Mouse (Mus musculus) layer of hippocampus, adult 18-20 months (tissue): ENCODE measurements at regions not wholly inside any gene's neighbourhood (a gene's known extent, or its start where the extent isn't known, plus 50 kb on each side); places are given as distances from the start of the nearest gene placed in this dataset.
A peak's percentile ranks its signal among the peaks of the same experiment; 100 is the strongest.

ENCODE experiments used
- DNase-seq, 2 experiments: peaks; one replicate each; pipeline ENCODE4 v3.0.0; 2022; ENCODE audit warnings: low spot score in 2 of 2

DNA sequence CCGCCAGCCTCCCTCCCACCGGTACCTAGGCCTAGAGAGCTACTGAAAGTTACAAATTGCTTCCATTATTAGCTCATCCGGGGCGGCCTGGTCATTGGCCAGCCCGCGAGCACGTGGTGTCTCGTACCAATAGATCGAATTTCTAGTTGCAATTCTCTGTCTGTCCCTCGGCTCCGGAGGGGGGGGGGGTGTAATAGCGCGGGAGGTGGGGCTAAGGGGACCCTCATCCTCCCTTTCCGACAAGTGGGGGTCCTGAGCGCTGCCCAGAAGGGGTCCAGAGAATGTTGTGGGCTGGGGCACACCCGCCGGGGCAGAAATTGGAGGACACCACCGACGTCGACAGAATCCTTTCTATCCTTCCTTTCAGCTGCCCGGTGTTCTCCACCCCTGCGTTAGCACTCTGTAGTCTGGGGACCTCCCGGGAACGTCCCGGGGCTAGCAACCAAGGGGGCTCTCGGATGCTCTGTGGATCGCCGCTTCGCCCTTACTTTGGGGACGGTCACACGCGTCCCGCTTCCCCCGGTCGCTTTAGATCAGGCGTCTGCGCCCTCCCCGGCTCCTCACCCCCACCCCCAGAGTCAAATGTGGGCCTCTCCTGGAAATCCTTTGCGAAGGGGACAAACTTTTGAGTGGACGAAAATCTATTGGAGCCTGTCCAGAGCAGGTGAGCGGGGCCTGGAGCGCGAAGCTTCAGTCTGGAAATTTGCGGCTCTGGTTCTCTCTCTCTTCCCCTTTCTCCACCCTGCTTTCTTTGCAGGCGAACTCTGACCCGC lies 64.6 kb downstream of the Smug1 start:
- DNase-seq: no peak

DNA sequence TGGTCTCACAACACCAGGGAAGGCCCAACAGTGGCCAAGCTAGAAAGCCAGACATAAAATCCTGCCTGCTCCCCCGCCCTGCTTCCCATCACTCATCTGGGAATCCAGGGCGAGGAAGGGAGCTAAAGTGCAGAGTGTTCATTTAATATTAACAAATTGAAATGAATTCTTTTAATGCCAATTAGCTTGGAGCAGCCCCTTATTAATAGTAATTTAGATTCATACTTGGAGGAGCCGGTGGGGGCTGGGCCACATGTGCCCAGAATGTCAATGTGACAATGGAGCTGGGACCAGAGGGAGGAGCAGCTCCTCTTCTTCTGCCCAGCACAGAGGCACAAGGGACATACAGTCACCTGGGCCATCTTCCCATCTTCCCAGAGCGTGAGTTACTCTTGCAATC lies 66.8 kb downstream of the Smug1 start:
- no peak for DNase-seq

DNA sequence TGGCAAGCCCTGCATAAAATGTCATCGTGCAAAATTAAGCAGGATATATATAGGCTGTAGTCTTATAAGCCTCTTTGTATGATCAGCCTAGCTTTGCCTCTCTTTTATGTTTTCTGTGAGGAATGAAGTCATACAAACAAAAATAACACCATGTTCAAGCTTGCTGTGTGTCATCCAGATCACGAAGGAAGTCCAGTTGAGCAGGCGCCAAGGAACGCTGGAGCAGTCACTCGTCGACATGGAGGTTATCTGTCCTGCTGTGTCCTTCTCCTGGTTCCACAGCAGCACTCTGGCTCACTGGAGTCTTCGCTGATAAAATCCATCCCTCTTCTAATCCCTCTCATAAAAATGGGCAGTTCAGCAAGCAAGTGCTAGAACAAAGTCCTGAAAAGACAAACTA lies 72.4 kb downstream of the Smug1 start:
- DNase-seq: no peak

GRCm38 (mm10) chr15:103093655-103094054 lies 73.2 kb downstream of the Smug1 start:
- peak; percentile 28 to 30 for DNase-seq

GRCm38 (mm10) chr15:103092496-103092895 lies 73.8 kb downstream of the Hoxc4 start:
- DNase-seq: no peak

DNA sequence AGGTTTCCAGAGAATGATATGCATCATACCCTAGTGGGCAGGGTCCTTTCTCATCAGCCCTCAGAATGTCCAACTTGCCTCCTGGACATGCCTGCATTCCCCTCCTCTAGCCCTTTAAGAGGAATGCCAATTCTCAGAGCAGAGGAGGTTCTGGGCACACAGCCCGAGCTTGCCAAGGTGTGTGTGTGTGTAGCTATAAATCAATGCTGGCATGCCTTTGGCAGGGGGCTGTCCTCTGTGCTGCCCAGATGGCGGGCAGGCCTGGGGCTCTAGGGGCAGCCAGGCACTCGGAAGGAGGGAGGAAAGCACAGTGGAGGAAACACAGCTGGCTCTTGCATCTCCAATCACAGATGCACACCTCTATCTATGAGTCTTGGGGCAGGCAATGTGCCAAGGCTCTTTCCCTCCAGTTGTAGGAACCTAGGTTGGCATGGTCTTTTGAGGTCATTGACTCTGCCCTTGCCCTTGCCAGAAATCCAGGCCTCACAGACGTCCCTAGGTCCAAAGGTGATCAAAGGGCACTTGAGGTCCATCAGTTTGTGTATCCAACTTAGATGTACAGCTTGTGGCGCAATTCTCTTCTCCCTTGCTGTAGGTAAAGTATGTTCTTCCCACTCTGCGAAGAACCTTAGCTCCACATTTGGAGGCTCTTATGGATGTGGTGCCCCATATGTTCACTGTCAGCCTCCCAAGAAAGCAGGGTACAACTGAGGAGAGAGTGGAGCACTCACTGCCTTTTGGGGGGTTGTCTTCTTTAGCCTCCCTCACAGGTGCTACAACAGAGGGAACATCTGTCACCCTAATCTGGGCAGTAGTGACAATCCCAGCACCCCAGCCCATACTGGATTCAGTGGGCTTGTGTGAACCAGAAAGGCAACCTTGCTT lies 71.8 kb downstream of the Hoxc4 start:
- no peak for DNase-seq

DNA sequence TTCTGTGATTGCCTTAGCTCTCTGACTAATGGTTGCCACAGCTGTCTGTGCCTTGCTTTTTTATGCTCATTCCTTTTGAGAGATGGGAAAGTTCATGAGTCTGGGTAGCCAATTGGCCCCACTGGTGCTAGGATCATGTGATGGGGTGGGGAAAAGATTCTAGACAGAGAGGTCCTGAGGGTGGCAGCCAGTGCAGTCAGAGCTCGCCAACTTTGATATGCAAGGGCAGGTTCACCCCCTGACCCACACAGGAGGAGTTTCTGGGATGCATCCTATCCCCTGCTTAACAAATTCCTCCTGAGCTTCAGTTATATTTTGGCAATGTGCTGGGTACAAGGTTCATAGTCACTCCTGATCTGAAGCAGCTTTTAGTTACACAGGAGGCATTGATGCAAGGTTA lies 71.1 kb downstream of the Hoxc4 start:
- DNase-seq: no peak

DNA sequence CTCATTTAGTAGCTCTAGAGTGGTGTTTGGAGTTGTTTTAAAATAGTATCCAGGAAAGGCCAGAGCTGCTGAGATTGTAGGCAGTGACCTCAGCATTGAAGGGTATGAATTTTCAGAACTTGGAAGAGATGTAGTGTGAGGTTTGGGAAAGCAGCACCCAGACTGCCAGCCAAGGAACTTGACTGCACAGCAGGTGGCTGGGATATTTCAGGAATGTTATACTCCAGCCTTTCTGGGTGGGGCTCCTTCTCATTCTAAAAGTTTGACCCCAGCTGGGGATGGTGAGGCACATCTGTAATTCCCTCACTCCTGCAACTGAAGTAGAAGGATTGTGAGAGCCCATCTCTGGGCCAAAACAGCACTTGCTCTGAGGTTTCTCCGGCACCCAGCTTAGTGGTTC lies 70.7 kb downstream of the Hoxc4 start:
- no peak for DNase-seq

DNA sequence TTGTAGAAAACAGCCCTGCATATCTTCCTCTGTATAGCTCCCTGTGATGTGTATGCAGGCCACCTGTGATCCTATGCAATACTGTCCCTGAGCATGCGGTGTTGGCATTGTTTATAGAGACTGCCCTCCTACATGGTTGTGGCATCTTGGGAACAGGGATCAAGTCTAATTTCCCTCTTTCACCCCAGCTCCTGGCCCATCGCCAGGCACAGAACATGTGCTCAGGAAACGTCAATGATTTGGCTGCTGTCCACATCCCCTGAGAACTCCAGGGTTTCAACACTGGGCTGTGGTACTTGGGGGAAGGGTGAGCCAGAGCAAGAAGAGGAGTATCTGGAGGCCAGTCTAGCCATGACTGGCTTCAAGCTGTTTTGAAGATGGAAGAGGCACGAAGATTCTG lies 68.5 kb downstream of the Hoxc4 start:
- DNase-seq: peak in 1 of 2 experiments; percentile 14

DNA sequence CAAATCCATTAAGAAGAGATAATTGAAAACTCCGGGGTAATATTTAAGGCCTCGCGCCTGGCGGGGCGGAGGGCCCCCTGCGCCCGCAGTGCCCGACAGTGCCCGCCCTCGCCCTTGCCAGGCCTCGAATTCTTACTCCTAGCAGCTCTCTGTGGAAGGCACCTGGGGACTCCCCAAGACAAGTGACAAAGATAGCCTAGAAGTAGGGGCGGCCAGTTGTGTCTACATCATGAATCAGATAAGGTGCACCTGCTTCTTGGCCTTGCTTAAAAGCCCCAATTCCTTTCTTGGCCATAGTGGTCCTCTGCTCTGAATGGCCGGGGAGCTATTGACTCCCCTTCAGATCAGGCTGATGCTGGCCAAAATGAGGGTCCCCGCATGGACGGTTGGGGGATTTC lies 67.9 kb downstream of the Hoxc4 start:
- no peak for DNase-seq
